ENCODE assay signal across 25 mouse cellular contexts in genomic region chr10:50981849-50982248, GRCm38 (mm10).
DNase-seq lines count a peak whose midpoint lies in the region; ATAC-seq and TF ChIP-seq lines count a peak whose summit lies in the region.
"Had no signal": no experiment of that assay in that cellular context is flagged by ENCODE, and none has a peak within 500 bp of the region (broad histone marks: within the 10 kb centered on the region; RNA-seq: fewer than 3 reads in every experiment).

No protein-coding gene starts in this region.

- no peaks in the 10 kb centered on the region for H3K4me1 ChIP-seq in kidney, embryonic 15.5 days
- no peaks in the 10 kb centered on the region for H3K4me1 ChIP-seq in kidney, embryonic 14.5 days (ENCODE audit: control insufficient read depth, insufficient read depth, low read length)
- H3K4me1 ChIP-seq in kidney, postnatal 0 days (replicated peaks; ENCODE audit: insufficient read depth, low read length) = no peaks in the 10 kb centered on the region
- H3K4me1 ChIP-seq in intestine, embryonic 15.5 days (replicated peaks) = no peaks in the 10 kb centered on the region
- H3K4me1 ChIP-seq: embryonic facial prominence, embryonic 10.5 days; embryonic facial prominence, embryonic 12.5 days; forebrain, embryonic 13.5 days had no signal

- DNase-seq in kidney, adult 11 months = peak; percentile 11
- DNase-seq in kidney, adult 9 months = peak; percentile 48
- peak; percentile 4 for DNase-seq in kidney, postnatal 0 days (ENCODE audit: low spot score)
- no peak for DNase-seq in kidney, postnatal 25 days
- DNase-seq in kidney, postnatal 36 days = peak; percentile 4 to 38
- DNase-seq: adrenal gland, adult 8-10 months; adrenal gland, postnatal 14 days; adrenal gland, postnatal 36 days; B cell, adult 2 months; cerebellum, adult 11-12 months; cerebellum, adult 2 months; cerebellum, adult 9-10 months; cerebellum, postnatal 10 days; cerebellum, postnatal 25 days had no signal

- no peak overlapping the region for H3K27ac ChIP-seq in kidney, embryonic 15.5 days
- no peak overlapping the region for H3K27ac ChIP-seq in kidney, embryonic 14.5 days (ENCODE audit: low read depth, low read length)
- H3K27ac ChIP-seq in kidney, postnatal 0 days = no peak overlapping the region
- no peak overlapping the region for H3K27ac ChIP-seq in intestine, embryonic 15.5 days
- H3K27ac ChIP-seq: embryonic facial prominence, embryonic 10.5 days; embryonic facial prominence, embryonic 12.5 days; forebrain, embryonic 13.5 days had no signal

- no peaks in the 10 kb centered on the region for H3K27me3 ChIP-seq in kidney, embryonic 15.5 days
- H3K27me3 ChIP-seq in kidney, embryonic 14.5 days (ENCODE audit: control insufficient read depth, insufficient read depth, low read length) = no peaks in the 10 kb centered on the region
- H3K27me3 ChIP-seq in kidney, postnatal 0 days (ENCODE audit: insufficient read depth, low read length) = no peaks in the 10 kb centered on the region
- H3K27me3 ChIP-seq in intestine, embryonic 15.5 days (replicated peaks) = no peaks in the 10 kb centered on the region
- H3K27me3 ChIP-seq: CH12.LX; embryonic facial prominence, embryonic 12.5 days; forebrain, embryonic 13.5 days; Patski had no signal

- ATAC-seq in kidney, embryonic 15.5 days (replicated peaks; ENCODE audit: low FRiP score) = no peak
- ATAC-seq in kidney, embryonic 14.5 days (ENCODE audit: low FRiP score, low TSS enrichment) = no peak
- ATAC-seq in kidney, postnatal 0 days (replicated peaks; ENCODE audit: low FRiP score, low read depth) = peak; percentile 72; the same call in 1 of the 2 replicates
- ATAC-seq in intestine, embryonic 15.5 days = no peak
- ATAC-seq: activated CD4-positive, CD25-positive, alpha-beta regulatory T cell, adult 4 months; CD4-positive, CD25-positive, alpha-beta regulatory T cell, adult 4 months; forebrain, embryonic 13.5 days; Patski had no signal

- H3K4me3 ChIP-seq in kidney, embryonic 15.5 days (replicated peaks) = no peak overlapping the region
- H3K4me3 ChIP-seq in kidney, embryonic 14.5 days (ENCODE audit: low read length) = no peak overlapping the region
- H3K4me3 ChIP-seq in kidney, postnatal 0 days (replicated peaks; ENCODE audit: low read depth, low read length) = no peak overlapping the region
- no peak overlapping the region for H3K4me3 ChIP-seq in intestine, embryonic 15.5 days (replicated peaks)
- H3K4me3 ChIP-seq: embryonic facial prominence, embryonic 10.5 days; embryonic facial prominence, embryonic 12.5 days; forebrain, embryonic 13.5 days had no signal

- 0 out of 2 replicates have a peak, but pooled peaks cover 5% of the 10 kb centered on the region for H3K36me3 ChIP-seq in kidney, embryonic 15.5 days
- no peaks in the 10 kb centered on the region for H3K36me3 ChIP-seq in kidney, embryonic 14.5 days (ENCODE audit: control insufficient read depth, insufficient read depth, low read length)
- H3K36me3 ChIP-seq in kidney, postnatal 0 days (ENCODE audit: insufficient read depth, low read length) = no peaks in the 10 kb centered on the region
- no peaks in the 10 kb centered on the region for H3K36me3 ChIP-seq in intestine, embryonic 15.5 days
- H3K36me3 ChIP-seq: embryonic facial prominence, embryonic 10.5 days; embryonic facial prominence, embryonic 12.5 days; G1E had no signal

- H3K4me2 ChIP-seq in kidney, embryonic 15.5 days = no peak overlapping the region
- no peak overlapping the region for H3K4me2 ChIP-seq in kidney, embryonic 14.5 days (replicated peaks; ENCODE audit: low read depth, low read length)
- no peak overlapping the region for H3K4me2 ChIP-seq in kidney, postnatal 0 days (ENCODE audit: low read length)
- H3K4me2 ChIP-seq in intestine, embryonic 15.5 days (replicated peaks) = no peak overlapping the region
- H3K4me2 ChIP-seq: embryonic facial prominence, embryonic 12.5 days; forebrain, embryonic 13.5 days had no signal

- H3K9ac ChIP-seq in kidney, embryonic 15.5 days = no peak overlapping the region
- no peak overlapping the region for H3K9ac ChIP-seq in kidney, embryonic 14.5 days (ENCODE audit: low read depth, low read length)
- no peak overlapping the region for H3K9ac ChIP-seq in kidney, postnatal 0 days (ENCODE audit: low read depth, low read length)
- H3K9ac ChIP-seq in intestine, embryonic 15.5 days = no peak overlapping the region
- H3K9ac ChIP-seq: embryonic facial prominence, embryonic 12.5 days; forebrain, embryonic 13.5 days had no signal

- 83% methylated on average over 3 of the region's 3 CpGs for WGBS in kidney, embryonic 15.5 days
- WGBS in kidney, embryonic 14.5 days = 91% methylated on average over 3 of the region's 3 CpGs
- WGBS in kidney, postnatal 0 days = 79% methylated on average over 3 of the region's 3 CpGs
- 78% methylated on average over 3 of the region's 3 CpGs for WGBS in intestine, embryonic 15.5 days

- TF ChIP-seq CTCF in kidney, postnatal 0 days (IDR thresholded peaks at IDR 0.05; ENCODE audit: low read depth) = no peak

- no peaks in the 10 kb centered on the region for H3K9me3 ChIP-seq in kidney, embryonic 15.5 days (replicated peaks)
- no peaks in the 10 kb centered on the region for H3K9me3 ChIP-seq in kidney, embryonic 14.5 days (ENCODE audit: control insufficient read depth, low read length)
- no peaks in the 10 kb centered on the region for H3K9me3 ChIP-seq in kidney, postnatal 0 days (replicated peaks; ENCODE audit: low read length)
- H3K9me3 ChIP-seq in intestine, embryonic 15.5 days = no peaks in the 10 kb centered on the region
- H3K9me3 ChIP-seq: embryonic facial prominence, embryonic 10.5 days; embryonic facial prominence, embryonic 12.5 days; forebrain, embryonic 13.5 days; G1E had no signal

Comparison
In these comparisons a context has a peak if more than half of its experiments do, and no peak if none do; other contexts are left out.
1. DNase-seq: peak in kidney, adult 11 months (single experiment), kidney, adult 9 months (single experiment), kidney, postnatal 0 days (single experiment) and kidney, postnatal 36 days (2 of 2); none in kidney, postnatal 25 days (0 of 2).